Mouse (Mus musculus) forebrain, embryonic 11.5 days (tissue): ENCODE data around the gene Rasgrp4. TPM values are rescaled to one million over a fixed set of nuclear protein-coding genes. Genes with fewer than 3 reads are reported as not detected.
"Not testable (repeated sequence)": the region's sequence is repeated elsewhere in the genome, so short reads cannot be mapped to it uniquely, and the experiment has no call there.

Experiments used
- ATAC-seq: fragments of 200-750 bp; cut with Nextera tagmentation; replicated peaks from 2 replicates; pipeline ENCODE4 v1.8.0; 2017; ENCODE audit warnings: moderate TSS enrichment; ENCODE audit not compliant: low FRiP score
- DNase-seq: peaks from one replicate; pipeline ENCODE4 v3.0.0-alpha.2; 2017; ENCODE audit warnings: low spot score
- H3K27ac ChIP-seq: fragments of 300-500 bp; sonication (generic); 2 replicates; pipeline ENCODE4 v1.5.1; 2014; ENCODE audit warnings: low read depth, low read length
- H3K27me3 ChIP-seq: fragments of 300-500 bp; sonication (generic); 2 replicates; pipeline ENCODE4 v1.6.1; 2014; ENCODE audit warnings: mild to moderate bottlenecking, low read length, mixed read lengths; ENCODE audit not compliant: control insufficient read depth, insufficient read depth
- H3K36me3 ChIP-seq: fragments of 300-500 bp; sonication (generic); 2 replicates; pipeline ENCODE4 v1.6.1; 2014; ENCODE audit warnings: mild to moderate bottlenecking, low read length, moderate library complexity, mixed read lengths; ENCODE audit not compliant: control insufficient read depth, insufficient read depth
- H3K4me1 ChIP-seq: fragments of 300-500 bp; sonication (generic); replicated peaks from 2 replicates; pipeline ENCODE4 v1.6.1; 2014; ENCODE audit warnings: low read length, mixed read lengths; ENCODE audit not compliant: control insufficient read depth, insufficient read depth
- H3K4me2 ChIP-seq: fragments of 300-500 bp; sonication (generic); 2 replicates; pipeline ENCODE4 v1.6.1; 2014; ENCODE audit warnings: low read depth, mild to moderate bottlenecking, low read length, moderate library complexity, mixed read lengths; ENCODE audit not compliant: severe bottlenecking
- H3K4me3 ChIP-seq: fragments of 300-500 bp; sonication (generic); 2 replicates; pipeline ENCODE4 v1.5.1; 2014; ENCODE audit warnings: low read depth, low read length
- H3K9ac ChIP-seq: fragments of 300-500 bp; sonication (generic); 2 replicates; pipeline ENCODE4 v1.6.1; 2014; ENCODE audit warnings: low read length
- H3K9me3 ChIP-seq: fragments of 300-500 bp; sonication (generic); 2 replicates; pipeline ENCODE4 v1.6.1; 2016; ENCODE audit warnings: low read length, mixed read lengths; ENCODE audit not compliant: control insufficient read depth
- WGBS: fragments of 180-500 bp; shearing (Covaris S2); extraction: QIAGEN DNeasy Blood & Tissue Kit; methylation state at CpG from one replicate; pipeline ENCODE4 v1.1.7; 2014; 5-methylcytosine and 5-hydroxymethylcytosine counted together
- polyA plus RNA-seq: library from polyadenylated mRNA; unstranded; fragments of >200 nt; fragmentation: Nextera tagmentation; extraction: Ambion mirVana; gene quantifications from 2 replicates; pipeline ENCODE4 v1.2.1, GENCODE M21; 2014

The Rasgrp4 gene
- polyA plus RNA-seq, 1 experiment from 2014 or later = 0.67 TPM

GRCm38 (mm10) chr7:29180077-29180853 is 45.6 kb downstream of the Rasgrp4 start, which contains the start of gene Psmd8:
Gene Psmd8, minus strand, starts transcription at chr7:29180701.
- WGBS = under 1% methylated on average over 62 of the region's 62 CpGs
- Histone ChIP-seq H3K9me3 (no peaks in the 10 kb centered on the region), H3K4me1 (peaks cover 8% of the 10 kb centered on the region), H3K9ac (peak within 1 kb of the TSS; percentile 89), H3K27ac (peak within 1 kb of the TSS; percentile 53; the same call in 1 of the 2 replicates), H3K27me3 (no peaks in the 10 kb centered on the region), H3K4me2 (peak within 1 kb of the TSS; percentile 78), H3K36me3 (no peaks in the 10 kb centered on the region; the same call in 1 of the 2 replicates), H3K4me3 (peak within 1 kb of the TSS; percentile 81)
- DNase-seq = peak; percentile 98
- peak; percentile 95 for ATAC-seq

- Histone ChIP-seq H3K36me3 (no peaks in the 10 kb centered on the region; the same call in 1 of the 2 replicates), H3K27ac (0 out of 2 replicates have a peak overlapping the region, but pooled peaks have one; percentile 25), H3K4me1 (peaks cover 8% of the 10 kb centered on the region), H3K9ac (no peak overlapping the region), H3K4me3 (peak overlapping the region; percentile 81), H3K9me3 (no peaks in the 10 kb centered on the region), H3K4me2 (peak overlapping the region; percentile 78), H3K27me3 (no peaks in the 10 kb centered on the region)
- peak; percentile 34 for ATAC-seq
- DNase-seq = no peak
- WGBS = 39% methylated on average over 5 of the region's 5 CpGs
Observed at GRCm38 (mm10) chr7:29180854-29181236, 46.2 kb downstream of the Rasgrp4 start.

DNA sequence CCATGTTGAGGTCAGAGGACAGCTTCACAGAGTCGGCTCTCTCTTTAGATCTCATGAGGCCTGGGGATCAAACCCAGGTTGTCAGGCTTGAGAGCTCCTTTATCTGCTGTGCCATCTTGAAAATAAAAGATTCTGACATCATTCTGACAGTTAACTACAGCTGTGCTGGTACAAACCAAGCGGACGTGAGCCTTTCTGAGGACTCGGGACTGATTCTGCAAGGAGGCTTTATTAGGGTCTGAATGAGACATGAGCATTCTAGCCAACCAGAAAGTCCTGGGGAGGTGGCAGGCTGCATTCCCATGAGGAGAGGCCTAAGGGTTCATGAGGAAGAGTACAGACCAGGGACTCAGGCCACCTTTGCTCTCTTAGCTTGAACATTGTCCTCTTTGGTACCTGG is 46.7 kb downstream of the Rasgrp4 start:
- H3K4me1 ChIP-seq, H3K4me3 ChIP-seq, H3K4me2 ChIP-seq, H3K36me3 ChIP-seq, H3K9me3 ChIP-seq, ATAC-seq, H3K27ac ChIP-seq, H3K27me3 ChIP-seq, H3K9ac ChIP-seq, DNase-seq: not testable (repeated sequence)
- WGBS = 89% methylated on average over 4 of the region's 4 CpGs

DNA sequence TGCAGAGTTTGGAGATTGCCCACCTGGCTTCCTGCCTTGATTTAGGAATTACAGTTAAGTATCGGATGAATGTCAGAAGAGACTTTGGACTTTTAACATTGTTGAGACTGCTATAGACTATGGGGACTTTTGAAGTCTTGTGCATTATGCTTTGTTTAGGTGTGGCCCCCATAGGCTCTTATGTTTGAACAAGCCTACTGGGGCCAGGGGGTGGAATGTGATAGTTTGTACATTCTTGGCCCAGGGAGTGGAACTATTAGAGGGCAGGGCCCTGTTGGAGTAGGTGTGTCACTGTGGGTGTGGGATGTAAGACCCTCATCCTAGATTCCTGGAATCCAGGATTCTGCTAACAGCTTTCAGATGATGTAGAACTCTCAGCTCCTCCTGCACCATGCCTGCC is 59.6 kb downstream of the Rasgrp4 start:
- not testable (repeated sequence) for H3K4me3 ChIP-seq, H3K36me3 ChIP-seq, H3K4me2 ChIP-seq, H3K4me1 ChIP-seq, H3K9me3 ChIP-seq, ATAC-seq, H3K27ac ChIP-seq, H3K27me3 ChIP-seq, DNase-seq, H3K9ac ChIP-seq
- WGBS = 90% methylated on average over 1 of the region's 1 CpGs

- H3K9me3 ChIP-seq = no peaks in the 10 kb centered on the region
- no peaks in the 10 kb centered on the region for H3K27me3 ChIP-seq
- no peak overlapping the region for H3K4me3 ChIP-seq
- H3K36me3 ChIP-seq = no peaks in the 10 kb centered on the region
- no peak overlapping the region for H3K27ac ChIP-seq
- 82% methylated on average over 6 of the region's 6 CpGs for WGBS
- no peak overlapping the region for H3K9ac ChIP-seq
- ATAC-seq = no peak
- no peak overlapping the region for H3K4me2 ChIP-seq
- no peaks in the 10 kb centered on the region for H3K4me1 ChIP-seq
- DNase-seq = no peak
Observed at GRCm38 (mm10) chr7:29202577-29202976, 67.9 kb downstream of the Rasgrp4 start.

Other genes with a start within 250 kb of the Rasgrp4 start
- gene Actn4, start 172.5 kb upstream of the Rasgrp4 start, polyA plus RNA-seq = 182 and 199 TPM in 2 replicates
- 341 and 343 TPM in 2 replicates for gene Eif3k, start 153.0 kb upstream of the Rasgrp4 start, polyA plus RNA-seq
- 5.9 and 6.4 TPM in 2 replicates for gene Map4k1, start 152.8 kb upstream of the Rasgrp4 start, polyA plus RNA-seq
- gene Ryr1, start 9.7 kb upstream of the Rasgrp4 start, polyA plus RNA-seq = 0.68 and 1.2 TPM in 2 replicates
- gene Fam98c, start 21.4 kb downstream of the Rasgrp4 start, polyA plus RNA-seq = 12.6 and 16.8 TPM in 2 replicates
- 0.52 and 0.53 TPM in 2 replicates for gene Ggn, start 35.4 kb downstream of the Rasgrp4 start, polyA plus RNA-seq
- gene Spred3, start 35.6 kb downstream of the Rasgrp4 start, polyA plus RNA-seq = 7.8 TPM in 2 replicates
- 291 and 297 TPM in 2 replicates for gene Psmd8, start 45.9 kb downstream of the Rasgrp4 start, polyA plus RNA-seq
- 0.12 and 0.43 TPM in 2 replicates for gene Catsperg1, start 79.2 kb downstream of the Rasgrp4 start, polyA plus RNA-seq
- 0.19 and 0.21 TPM in 2 replicates for gene Kcnk6, start 97.7 kb downstream of the Rasgrp4 start, polyA plus RNA-seq
- gene Yif1b, start 103.5 kb downstream of the Rasgrp4 start, polyA plus RNA-seq = 78.9 and 86.2 TPM in 2 replicates
- 1.8 and 5.7 TPM in 2 replicates for gene 2200002D01Rik, start 113.6 kb downstream of the Rasgrp4 start, polyA plus RNA-seq
- 36.1 and 43.5 TPM in 2 replicates for gene Spint2, start 147.1 kb downstream of the Rasgrp4 start, polyA plus RNA-seq
- gene Ppp1r14a, start 154.5 kb downstream of the Rasgrp4 start, polyA plus RNA-seq = 12.5 and 13.3 TPM in 2 replicates
- 76.0 and 88.3 TPM in 2 replicates for gene Dpf1, start 169.1 kb downstream of the Rasgrp4 start, polyA plus RNA-seq